Mouse (Mus musculus) adrenal gland, postnatal 25 days (tissue): ENCODE results near the gene Mllt11. TPM values are rescaled to one million over a fixed set of nuclear protein-coding genes. Genes with fewer than 3 reads are reported as not detected.
A peak's percentile ranks its signal among the peaks of the same experiment; 100 is the strongest.

ENCODE experiments used
- DNase-seq: peaks from one replicate; pipeline ENCODE4 v3.0.0; 2021; ENCODE audit warnings: mixed read lengths
- total RNA-seq: library from RNA; stranded (reverse); gene quantifications from 2 replicates; pipeline ENCODE4 v1.2.3, GENCODE M21; 2021

The Mllt11 gene
- total RNA-seq, 1 experiment from 2014 or later, result 7.6 TPM

GRCm38 (mm10) chr3:95246465-95247231, 14.7 kb upstream of the Mllt11 start:
- DNase-seq, result peak; percentile 61

DNA sequence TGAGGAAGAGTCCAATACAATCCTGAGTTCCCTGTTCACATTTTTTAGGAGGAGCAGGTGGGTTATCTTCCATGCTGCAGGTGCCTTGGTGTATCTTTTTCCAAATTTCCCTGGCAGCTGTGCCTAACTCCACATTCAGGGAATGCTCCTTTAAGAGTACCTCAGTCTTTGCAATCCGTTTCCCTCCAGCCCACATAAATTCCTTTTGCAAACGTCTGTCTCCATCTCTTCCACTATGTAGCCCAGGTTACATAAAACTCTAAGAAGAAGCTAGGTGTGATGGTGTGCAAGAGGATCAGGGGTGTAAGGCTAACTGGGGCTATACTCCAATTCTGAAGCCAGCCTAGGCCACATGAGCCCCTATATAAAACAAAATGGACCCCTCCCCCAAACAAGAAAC, 11.1 kb upstream of the Mllt11 start:
- no peak for DNase-seq

GRCm38 (mm10) chr3:95241498-95241897, 9.5 kb upstream of the Mllt11 start, which contains the start of gene Gm128:
Gm128 (minus strand) TSS chr3:95241598.
- DNase-seq, result no peak

- no peak for DNase-seq
These were observed 8.9 kb upstream of the Mllt11 start for GRCm38 (mm10) chr3:95240900-95241299.

DNA sequence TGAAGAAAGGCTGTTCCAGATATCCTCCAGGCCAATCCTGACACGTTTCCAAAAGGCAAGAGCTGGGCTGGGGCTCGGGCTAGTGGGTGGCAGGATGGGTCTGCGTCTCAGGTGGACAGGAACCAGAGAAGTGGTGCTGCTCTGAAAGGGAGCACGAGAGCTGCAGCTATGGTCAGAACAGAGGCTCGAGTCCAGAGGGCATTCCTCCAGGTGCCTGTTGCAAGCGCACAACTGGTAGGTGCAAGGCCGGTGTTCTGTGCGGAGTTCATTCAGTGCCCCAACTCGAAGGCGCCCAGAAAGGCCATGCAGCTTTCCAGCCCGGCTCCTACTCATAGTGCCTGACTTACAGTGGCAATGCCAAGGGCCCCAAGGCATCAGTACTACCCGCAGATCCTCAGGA, 8.0 kb upstream of the Mllt11 start:
- DNase-seq, result no peak

DNA sequence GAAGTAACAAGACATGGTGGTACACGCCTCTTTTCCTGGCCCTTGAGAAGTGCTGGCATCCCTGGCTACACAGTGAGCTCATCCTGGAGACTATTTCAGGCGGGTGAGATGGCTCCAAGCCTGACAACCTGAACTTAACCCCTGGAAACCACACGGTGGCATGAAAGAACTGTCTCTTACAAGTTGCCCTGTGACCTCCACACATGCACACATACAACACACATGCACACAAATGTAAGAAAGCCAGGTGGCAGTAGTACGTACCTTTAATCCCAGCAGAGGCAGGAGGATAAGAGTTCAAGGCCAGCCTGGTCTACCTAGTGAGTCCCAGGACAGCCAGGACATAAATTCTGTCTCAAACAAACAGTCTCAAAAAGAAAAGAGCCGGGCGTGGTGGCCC, 7.1 kb upstream of the Mllt11 start:
- no peak for DNase-seq

GRCm38 (mm10) chr3:95237541-95238099, 5.6 kb upstream of the Mllt11 start:
- DNase-seq, result no peak

GRCm38 (mm10) chr3:95235386-95236301, 3.7 kb upstream of the Mllt11 start:
- DNase-seq, result no peak

GRCm38 (mm10) chr3:95233303-95233980, 1.5 kb upstream of the Mllt11 start:
- no peak for DNase-seq

DNA sequence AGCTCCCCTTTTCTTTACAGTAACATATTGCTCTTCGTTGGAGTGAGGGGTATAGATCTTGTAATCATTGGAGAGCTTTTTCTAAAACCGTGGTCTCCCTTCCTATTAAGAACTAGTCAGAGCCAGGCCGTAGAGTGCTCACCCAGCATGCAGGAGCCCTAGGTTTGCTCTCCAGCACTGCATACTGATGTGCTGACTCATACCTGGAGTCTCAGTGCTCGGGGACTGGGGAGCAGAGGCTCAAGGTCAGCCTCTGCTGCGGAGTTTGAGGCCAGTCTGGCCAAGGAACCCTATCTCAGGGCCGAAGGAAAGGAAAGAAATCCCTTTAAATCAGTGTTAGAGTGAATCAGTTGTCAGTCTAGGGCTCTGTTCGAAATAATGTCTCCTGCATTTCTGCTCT, 800 bp upstream of the Mllt11 start:
- DNase-seq, result peak; percentile 59

DNA sequence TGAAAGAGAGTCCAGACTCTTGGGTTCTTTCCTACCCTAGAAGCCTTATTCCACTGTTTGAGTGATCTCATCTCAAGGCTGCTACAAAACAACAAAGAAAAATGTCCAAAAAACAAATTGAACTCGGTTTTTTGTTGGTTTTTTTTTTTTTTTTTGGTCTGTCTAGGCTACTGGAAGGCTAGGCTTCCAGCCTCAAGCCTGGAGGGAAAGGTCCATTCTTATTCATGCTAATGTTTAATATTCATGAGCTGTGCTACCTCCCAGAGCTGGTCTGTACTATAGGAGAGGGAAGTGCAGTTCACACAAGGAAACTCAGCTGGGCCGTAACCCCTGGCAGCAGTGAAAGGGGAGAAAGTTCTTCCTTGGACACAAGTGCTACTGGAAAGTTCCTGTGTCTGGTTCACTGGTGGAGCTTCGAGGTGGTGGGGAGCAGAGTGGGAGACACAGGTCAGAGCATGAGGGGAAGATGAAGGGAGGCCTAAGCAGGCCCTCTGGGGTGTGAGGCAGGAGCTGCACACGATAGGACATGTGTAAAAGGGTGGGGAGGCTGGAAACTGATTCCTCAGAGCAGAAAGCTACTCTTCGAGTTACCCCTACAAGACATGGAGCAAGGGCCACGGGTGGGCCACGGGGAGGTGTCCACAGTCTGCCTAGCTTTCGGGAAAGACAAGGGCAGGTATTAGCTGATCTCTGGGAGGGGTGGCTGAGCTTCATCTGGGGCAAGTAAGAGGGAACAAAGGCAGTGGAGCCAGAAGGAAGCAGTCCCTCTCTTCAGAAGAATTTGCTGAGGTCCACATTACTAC, 1.3 kb downstream of the Mllt11 start:
- DNase-seq, result no peak

- DNase-seq, result peak; percentile 38
These were observed 2.0 kb downstream of the Mllt11 start for GRCm38 (mm10) chr3:95229781-95230494.

DNA sequence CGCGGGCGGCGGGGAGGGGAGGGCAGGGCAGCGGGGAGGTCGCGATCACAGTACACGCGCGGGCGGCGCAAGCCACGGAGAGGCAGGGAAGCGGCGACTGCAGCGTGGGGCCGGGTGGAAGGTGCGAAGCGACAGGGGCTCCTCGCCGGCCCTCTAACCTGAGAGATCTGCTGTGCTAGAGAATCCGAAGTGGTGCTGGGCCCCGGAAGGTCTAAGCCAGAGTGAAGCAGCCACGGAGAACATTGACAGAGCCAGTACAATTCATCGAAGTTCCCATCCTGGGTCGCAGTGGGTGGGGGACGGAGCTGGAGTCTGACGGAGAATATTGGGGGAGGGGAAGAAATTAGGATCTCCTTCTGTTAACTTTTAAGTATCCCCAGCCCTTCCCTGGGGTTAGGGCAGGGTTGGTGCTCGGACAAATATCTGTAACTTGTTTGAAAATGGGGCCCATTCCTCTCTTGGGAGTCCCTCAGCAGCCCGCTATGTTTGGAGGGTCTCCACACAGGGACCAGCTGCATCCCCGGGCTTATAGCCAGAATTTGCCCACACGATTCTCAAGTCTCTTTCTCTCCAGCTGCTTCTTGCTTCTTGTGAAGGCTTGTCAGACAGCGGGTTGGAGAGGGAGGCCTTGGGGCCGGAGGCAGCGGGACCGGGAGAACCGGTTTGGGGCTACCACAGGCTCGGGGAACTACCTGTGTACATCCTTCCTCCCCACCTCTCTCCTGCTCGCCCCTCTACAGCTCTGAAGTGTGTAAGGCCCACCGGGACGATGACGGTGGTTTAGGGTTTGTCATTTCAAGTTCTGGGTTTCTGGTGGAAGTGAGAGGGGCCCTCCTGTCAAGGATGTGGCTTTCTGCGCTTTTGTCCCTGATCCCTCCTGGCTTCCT, 2.8 kb downstream of the Mllt11 start:
- peak; percentile 26 for DNase-seq

DNA sequence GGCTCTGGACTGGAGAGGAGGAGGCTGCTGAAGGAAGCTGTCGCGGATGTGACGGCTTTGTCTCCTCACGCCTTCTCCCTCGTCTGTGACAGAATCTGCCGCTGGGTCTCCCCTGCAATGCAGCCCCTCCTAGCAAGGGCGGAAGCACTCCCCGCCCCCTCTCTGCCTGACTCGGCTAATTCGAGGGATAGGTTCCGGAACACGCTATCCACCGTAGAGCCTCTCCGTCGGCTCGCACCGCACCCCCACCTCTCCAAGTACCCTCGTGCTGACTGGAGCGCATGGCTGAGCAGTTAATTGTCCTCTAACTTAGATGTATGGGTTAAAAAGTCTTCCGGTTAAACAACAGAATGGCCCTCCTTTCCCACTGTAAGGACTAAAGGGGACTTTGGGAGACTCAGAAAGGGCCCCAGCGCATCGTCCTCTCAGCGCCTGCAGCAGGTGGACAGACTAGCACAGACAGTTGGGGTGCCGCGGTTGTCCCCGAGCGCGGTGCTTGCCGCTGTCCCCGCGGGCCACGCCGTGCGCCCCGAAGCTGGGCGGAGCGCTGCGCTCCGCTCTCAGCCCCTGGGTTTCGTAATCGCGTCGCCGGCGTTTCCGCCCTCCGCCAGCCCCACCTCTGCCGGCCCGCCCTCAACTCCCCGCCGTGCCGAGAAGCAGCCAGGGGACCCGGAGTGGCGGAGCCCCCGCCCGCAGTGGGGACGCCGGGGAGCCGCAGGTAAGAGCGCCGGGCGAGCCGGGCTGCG, 3.6 kb downstream of the Mllt11 start, which contains the start of gene Cdc42se1:
TSS of gene Cdc42se1 (plus strand) at position 585 of the 746 bp plus-strand sequence.
- peak; percentile 91 for DNase-seq

DNA sequence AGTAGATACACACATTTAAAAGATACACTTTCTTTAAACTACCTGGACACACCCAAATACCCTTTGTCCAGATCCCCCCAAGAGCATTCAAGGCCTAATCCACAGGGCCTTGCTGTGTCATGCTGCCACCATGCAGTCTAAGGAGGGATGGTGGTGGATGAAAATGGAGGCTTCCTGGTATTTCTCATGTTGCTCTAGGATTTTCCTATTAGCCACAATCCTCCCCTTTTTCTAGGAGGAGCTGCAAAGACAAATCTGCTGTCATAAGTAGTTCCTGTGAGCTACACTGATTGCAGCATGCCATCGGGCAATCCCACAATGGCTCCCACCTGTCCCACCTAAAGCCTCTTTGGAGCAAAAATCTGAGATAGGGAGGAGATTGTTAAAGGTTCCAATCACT, 4.8 kb downstream of the Mllt11 start:
- no peak for DNase-seq

DNA sequence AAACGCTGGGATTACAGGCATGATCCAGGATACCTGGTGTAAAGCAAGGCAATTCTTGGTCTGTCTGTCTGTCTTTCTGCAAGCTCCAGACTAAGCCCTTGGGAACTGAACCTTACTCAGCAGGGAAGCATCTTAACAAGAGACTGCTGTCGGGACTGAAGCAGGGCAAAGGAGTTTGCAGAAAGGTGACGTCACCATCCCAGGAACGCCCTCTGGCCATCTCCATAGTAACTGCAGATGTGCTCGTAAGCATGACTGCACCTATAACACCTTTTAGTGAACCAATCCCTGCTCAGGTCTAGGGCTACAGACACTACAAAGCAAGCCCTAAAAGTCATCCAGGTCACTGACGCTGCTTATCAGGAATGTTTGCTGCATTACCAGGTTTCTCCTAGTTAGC, 7.7 kb downstream of the Mllt11 start:
- DNase-seq, result no peak

- no peak for DNase-seq
These were observed 8.9 kb downstream of the Mllt11 start for GRCm38 (mm10) chr3:95223041-95223440.

DNA sequence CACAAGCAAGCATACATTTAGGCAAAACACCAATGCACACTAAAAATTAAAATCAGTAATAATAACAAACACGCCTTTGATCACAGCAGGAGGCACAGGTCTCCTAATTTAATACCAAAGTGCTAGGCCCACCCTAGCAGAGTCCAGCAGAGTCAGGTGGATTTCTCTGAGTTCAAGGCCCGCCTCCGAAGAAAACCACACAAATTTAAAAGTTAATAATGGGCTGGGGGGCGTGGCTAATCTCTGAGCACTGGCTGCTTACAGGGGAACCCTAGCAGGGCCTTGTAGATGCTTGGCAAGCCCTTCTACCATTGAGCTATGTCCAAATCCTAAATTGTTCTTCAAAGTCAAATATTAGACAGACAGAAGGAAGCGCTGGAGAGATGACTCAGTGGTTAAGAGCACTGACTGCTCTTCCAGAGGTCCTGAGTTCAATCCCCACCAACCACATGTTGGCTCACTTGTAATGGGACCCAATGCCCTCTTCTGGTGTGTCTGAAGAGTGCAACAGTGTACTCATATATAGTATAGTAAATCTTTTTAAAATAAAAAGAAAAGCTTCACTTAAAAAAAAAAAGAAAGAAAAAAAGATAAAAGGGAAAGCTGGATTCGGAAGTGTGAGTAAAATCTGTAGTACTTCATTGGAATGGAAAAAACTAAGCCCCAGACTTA, 13.4 kb downstream of the Mllt11 start:
- no peak for DNase-seq
